Mouse (Mus musculus) embryonic stem cell, embryonic (primary cell): Measurements from ENCODE around the gene Dalrd3.

Source experiments
- CTCF ChIA-PET, 4 experiments: fragments of 300-600 bp in 2 of 4; fragments of 350-600 bp in 2 of 4; sonication (Branson Sonifier 250); formaldehyde crosslinking; loops; one replicate each; lab custom pipeline; 2022; ENCODE audit warnings: inconsistent platforms in 2 of 4; lab: Charles Lee
- POLR2A ChIA-PET, 4 experiments: fragments of 300-600 bp in 2 of 4; fragments of 350-600 bp in 2 of 4; sonication (Branson Sonifier 250); formaldehyde crosslinking; loops; one replicate each; lab custom pipeline; 2022; ENCODE audit warnings: antibody characterized with exemption in 4 of 4, inconsistent platforms in 1 of 4; lab: Charles Lee

Gene Dalrd3

DNA sequence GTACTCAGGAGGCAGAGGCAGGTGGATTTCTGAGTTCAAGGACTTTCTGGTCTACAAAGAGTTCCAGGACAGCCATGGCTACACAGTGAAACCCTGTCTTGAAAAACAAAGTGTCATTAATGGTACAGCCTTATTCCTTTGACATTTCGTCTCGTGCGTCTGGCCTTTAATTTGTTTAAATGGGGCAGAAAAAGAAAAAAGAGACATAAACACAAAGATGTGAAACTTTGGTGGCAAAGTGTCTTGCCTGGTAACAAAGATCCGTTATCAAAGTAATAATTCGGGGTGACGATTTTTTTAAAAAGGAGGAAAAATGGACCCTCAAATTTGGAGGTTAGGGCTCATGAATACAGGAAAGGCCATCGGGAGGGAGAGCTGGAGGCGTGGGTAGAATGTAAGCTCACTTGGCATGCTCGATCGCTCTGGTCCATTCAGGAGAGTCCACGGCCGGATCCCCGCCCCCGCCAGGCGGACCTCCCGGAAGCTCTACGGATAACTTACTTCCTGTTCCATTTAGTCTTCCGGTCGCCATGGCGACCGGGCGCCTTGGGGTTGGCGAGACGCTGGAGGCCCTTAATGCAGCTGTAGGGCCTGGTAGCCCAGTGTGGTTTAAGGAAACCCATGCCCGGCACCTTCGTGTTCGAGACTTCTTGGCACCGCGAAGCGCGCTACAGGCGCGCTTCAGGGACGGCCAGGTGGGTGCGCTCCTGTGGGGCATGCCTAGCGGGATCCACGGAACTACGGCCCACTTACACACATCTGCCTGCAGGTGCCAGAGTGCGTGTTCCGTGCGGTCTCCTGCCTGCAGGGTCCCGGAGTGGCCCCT lies at the start of gene Dalrd3:
Gene Dalrd3, plus strand, starts transcription at position 506 of the 826 bp plus-strand sequence.
- POLR2A ChIA-PET = interaction anchor here (0.5 to 9.0 kb wide), 42 partner anchors 8 to 1306 kb away, joined by 3 to 184 read pairs (median 4); partner anchors contain the start of genes Impdh2 (in 3 of the 4), Qrich1 (in 3 of the 4), Usp19 (in 3 of the 4) and Wdr6 (in 3 of the 4)
- CTCF ChIA-PET = interaction anchor here in 3 of 4 experiments (0.6 to 2.0 kb wide), 19 partner anchors 9 to 608 kb away, joined by 3 to 17 read pairs (median 4); partner anchors contain the start of genes Wdr6 (in 2 of the 3) and Impdh2 (in 1 of the 3)

DNA sequence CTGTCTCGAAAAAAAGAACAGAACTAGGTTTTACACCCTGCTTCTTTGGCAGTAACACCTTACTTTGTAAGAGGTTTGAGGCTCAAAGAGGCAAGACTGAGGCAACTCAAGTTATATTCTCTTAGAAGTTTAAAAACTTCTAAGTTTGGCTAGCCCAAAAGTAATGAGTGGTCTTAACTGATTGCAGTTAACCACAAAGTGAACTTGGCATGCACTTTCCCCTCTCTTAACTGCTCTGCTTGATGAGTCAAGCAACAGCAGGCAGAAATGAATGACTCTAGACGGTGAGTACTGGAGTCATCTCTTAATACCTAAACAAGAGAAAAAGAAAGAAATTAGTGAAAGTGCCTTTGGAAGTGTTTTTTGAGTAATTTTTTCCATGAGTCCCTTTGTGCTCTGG lies 48.1 kb upstream of the Dalrd3 start:
- POLR2A ChIA-PET = interaction anchor here in 3 of 4 experiments (0.6 to 12.6 kb wide), 11 partner anchors 11 to 470 kb away, joined by 3 to 192 read pairs (median 4); partner anchors contain the start of genes 1700102P08Rik (in 1 of the 3), Arih2 (in 1 of the 3), Impdh2 (in 1 of the 3) and Pfkfb4 (in 1 of the 3)
- CTCF ChIA-PET = no interaction called here

GRCm38 (mm10) chr9:108523341-108523740 lies 46.3 kb upstream of the Dalrd3 start:
- CTCF ChIA-PET = no interaction called here
- POLR2A ChIA-PET = interaction anchor here in 2 of 4 experiments (1.0 to 12.6 kb wide), 12 partner anchors 10 to 115 kb away, joined by 3 to 192 read pairs (median 4); partner anchors contain the start of genes Usp19 (in 2 of the 2), Dalrd3 (in 1 of the 2), Impdh2 (in 1 of the 2) and Ndufaf3 (in 1 of the 2)

- CTCF ChIA-PET = interaction anchor here in 2 of 4 experiments (0.8 to 1.7 kb wide), 5 partner anchors 8 to 73 kb away, joined by 3 to 4 read pairs (median 3); partner anchors contain the start of gene Ndufaf3 (in 1 of the 2)
- POLR2A ChIA-PET = interaction anchor here in 3 of 4 experiments (0.6 to 12.6 kb wide), 23 partner anchors 8 to 71 kb away, joined by 3 to 192 read pairs (median 5); partner anchors contain the start of genes Impdh2 (in 3 of the 3), Qrich1 (in 3 of the 3), Dalrd3 (in 1 of the 3) and Usp19 (in 1 of the 3)
Observed at GRCm38 (mm10) chr9:108525400-108525799, 44.3 kb upstream of the Dalrd3 start.

DNA sequence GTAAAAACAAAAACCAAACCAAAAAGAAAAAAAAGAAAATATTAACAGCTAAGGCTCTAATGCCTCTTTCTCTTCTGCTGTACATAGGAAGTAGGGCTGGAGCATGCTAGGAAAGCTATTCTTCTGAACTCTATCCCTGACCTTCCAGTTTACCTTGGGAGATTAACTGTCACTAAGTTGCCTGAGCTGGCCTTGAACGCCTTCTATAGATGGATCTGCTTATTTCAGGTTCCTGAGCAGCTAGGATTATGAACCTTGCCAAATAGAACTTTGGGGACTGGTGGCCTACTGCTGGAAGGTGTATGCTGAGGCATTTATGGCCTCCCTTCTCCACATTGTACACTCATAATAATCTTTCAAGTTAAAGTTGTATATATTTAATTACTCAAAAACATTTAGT lies 38.7 kb upstream of the Dalrd3 start:
- ChIA-PET CTCF (no interaction called here), POLR2A (interaction anchor here in 3 of 4 experiments (0.7 to 10.8 kb wide), 14 partner anchors 10 to 192 kb away, joined by 3 to 192 read pairs (median 5); partner anchors contain the start of genes Qrich1 (in 3 of the 3), Impdh2 (in 2 of the 3), Qars (in 2 of the 3) and Gpx1 (in 1 of the 3))

DNA sequence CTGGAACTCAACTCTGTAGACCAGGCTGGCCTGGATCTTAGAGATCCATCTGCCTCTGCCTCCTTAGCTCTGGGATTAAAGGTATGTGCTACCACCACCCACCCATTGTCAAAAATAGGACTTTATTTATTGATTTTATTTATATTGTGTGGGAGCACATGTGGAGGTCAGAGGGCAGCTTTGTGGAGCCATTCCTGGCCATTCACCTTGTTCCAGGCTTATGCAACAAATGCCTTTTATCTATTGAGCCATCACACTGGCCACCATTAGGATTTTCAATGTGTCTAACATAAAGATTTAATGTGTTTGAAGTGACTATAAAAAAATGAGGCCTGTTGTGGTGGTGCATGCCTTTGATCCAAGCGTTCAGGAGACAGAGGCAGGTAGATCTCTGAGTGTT lies 38.2 kb upstream of the Dalrd3 start:
- ChIA-PET CTCF (no interaction called here), POLR2A (interaction anchor here (0.6 to 10.8 kb wide), 17 partner anchors 9 to 192 kb away, joined by 3 to 192 read pairs (median 5); partner anchors contain the start of genes Qrich1 (in 3 of the 4), Gpx1 (in 1 of the 4), Impdh2 (in 1 of the 4) and Qars (in 1 of the 4))

DNA sequence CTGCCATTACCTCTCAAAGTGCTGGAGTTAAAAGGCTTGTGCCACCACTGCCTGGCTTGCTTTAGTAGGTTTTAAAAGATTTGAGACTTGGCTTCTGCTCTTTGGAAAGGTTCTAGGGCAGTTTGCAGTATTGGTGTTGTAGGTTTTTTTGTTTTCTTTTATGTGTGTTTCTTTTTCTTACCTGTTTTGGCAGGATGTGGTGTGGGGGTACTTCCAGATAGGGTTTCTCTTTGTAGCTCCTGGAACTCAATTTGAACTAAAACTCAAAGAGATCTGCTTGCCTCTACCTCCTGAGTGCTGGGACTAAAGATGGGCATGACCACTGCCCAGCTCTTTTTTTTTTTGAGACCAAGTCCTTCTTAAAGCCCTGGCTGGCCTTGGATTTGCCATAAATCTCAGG lies 28.8 kb upstream of the Dalrd3 start:
- CTCF ChIA-PET = interaction anchor here in 2 of 4 experiments (0.6 to 0.9 kb wide), 2 partner anchors 11 to 1964 kb away, joined by 3 read pairs; no protein-coding TSS in a partner anchor
- POLR2A ChIA-PET = interaction anchor here in 1 of 4 experiments (1.0 to 4.2 kb wide), 6 partner anchors 11 to 25 kb away, joined by 3 to 18 read pairs (median 6); partner anchors contain the start of gene Qrich1

- ChIA-PET CTCF (no interaction called here), POLR2A (interaction anchor here in 2 of 4 experiments (0.9 to 4.6 kb wide), 13 partner anchors 8 to 47 kb away, joined by 3 to 25 read pairs (median 7); partner anchors contain the start of genes Impdh2 (in 2 of the 2), Ndufaf3 (in 1 of the 2) and Qrich1 (in 1 of the 2))
Observed at GRCm38 (mm10) chr9:108545986-108546385, 23.7 kb upstream of the Dalrd3 start.

- CTCF ChIA-PET = interaction anchor here in 1 of 4 experiments (1.3 kb wide), 1 partner anchor 18 kb away, joined by 3 read pairs; no protein-coding TSS in a partner anchor
Observed at GRCm38 (mm10) chr9:108546875-108547274, 22.8 kb upstream of the Dalrd3 start.

GRCm38 (mm10) chr9:108559169-108559568 lies 10.5 kb upstream of the Dalrd3 start:
- POLR2A ChIA-PET = interaction anchor here in 3 of 4 experiments (0.7 to 6.9 kb wide), 21 partner anchors 10 to 1573 kb away, joined by 3 to 90 read pairs (median 6); partner anchors contain the start of genes Dalrd3 (in 2 of the 3), Ndufaf3 (in 1 of the 3), Qrich1 (in 1 of the 3) and Wdr6 (in 1 of the 3)
- CTCF ChIA-PET = interaction anchor here in 2 of 4 experiments (0.6 to 1.7 kb wide), 2 partner anchors 15 to 274 kb away, joined by 3 to 6 read pairs; no protein-coding TSS in a partner anchor

More at GRCm38 (mm10) chr9:108546875-108547274, 22.8 kb upstream of the Dalrd3 start:
- POLR2A ChIA-PET = interaction anchor here in 2 of 4 experiments (1.0 to 4.6 kb wide), 14 partner anchors 8 to 46 kb away, joined by 3 to 19 read pairs (median 6); partner anchors contain the start of genes Impdh2 (in 2 of the 2), Qrich1 (in 2 of the 2), Ndufaf3 (in 1 of the 2) and Wdr6 (in 1 of the 2)

- ChIA-PET CTCF (interaction anchor here in 2 of 4 experiments (0.5 to 1.7 kb wide), 7 partner anchors 10 to 234 kb away, joined by 3 to 13 read pairs (median 6); partner anchors contain the start of genes Dalrd3 (in 1 of the 2) and Wdr6 (in 1 of the 2)), POLR2A (interaction anchor here in 3 of 4 experiments (0.5 to 6.9 kb wide), 108 partner anchors 8 to 1733 kb away, joined by 3 to 90 read pairs (median 5); partner anchors contain the start of genes Dalrd3 (in 3 of the 3), Qars (in 3 of the 3), Qrich1 (in 3 of the 3) and Wdr6 (in 3 of the 3))
Observed at GRCm38 (mm10) chr9:108560227-108560841, 9.4 kb upstream of the Dalrd3 start, which contains the start of gene Impdh2. Impdh2 (plus strand) TSS chr9:108560286.

DNA sequence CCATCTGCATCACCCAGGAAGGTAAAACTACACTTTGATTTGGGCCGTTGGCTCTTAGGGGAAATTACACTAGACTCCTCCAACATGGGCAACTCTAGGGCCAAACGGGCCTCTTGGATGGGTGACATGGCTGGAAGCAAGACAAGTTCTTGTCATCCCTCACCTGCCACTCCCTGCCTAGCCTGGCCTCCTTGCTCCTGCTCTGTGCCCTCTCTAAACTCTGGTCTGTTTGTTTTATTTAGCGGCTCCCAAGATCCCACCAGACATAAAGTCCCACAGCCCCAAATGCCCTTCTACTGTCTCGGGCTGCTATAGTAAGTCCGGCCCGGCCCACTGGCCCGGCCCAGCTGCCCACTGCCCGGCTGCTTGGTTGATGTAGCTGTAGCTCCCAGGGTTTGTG lies 6.0 kb upstream of the Dalrd3 start:
- CTCF ChIA-PET = no interaction called here
- POLR2A ChIA-PET = interaction anchor here in 3 of 4 experiments (1.0 to 9.0 kb wide), 13 partner anchors 10 to 84 kb away, joined by 3 to 184 read pairs (median 4); partner anchors contain the start of genes Qrich1 (in 2 of the 3), Wdr6 (in 2 of the 3), Lamb2 (in 1 of the 3) and Qars (in 1 of the 3)

DNA sequence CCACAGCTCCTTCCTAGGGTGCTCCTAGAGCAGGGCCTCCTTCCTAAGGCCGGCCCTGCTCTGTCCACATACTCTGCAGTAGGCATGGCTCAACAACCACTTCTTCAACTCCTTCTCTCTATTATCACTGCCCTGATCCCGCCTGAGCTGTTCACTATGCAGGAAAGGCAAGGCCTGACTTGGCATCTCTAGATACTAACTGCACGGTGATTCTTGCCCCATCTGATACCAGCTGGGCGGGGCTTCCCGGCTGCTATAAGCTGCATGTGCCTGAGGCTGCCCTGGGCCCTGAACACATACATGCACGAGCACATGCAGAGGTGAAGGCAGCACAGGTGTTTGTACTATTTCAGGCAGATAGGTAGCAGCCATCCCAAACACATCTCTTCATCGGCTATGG lies 5.6 kb upstream of the Dalrd3 start:
- POLR2A ChIA-PET = interaction anchor here in 3 of 4 experiments (0.5 to 9.0 kb wide), 16 partner anchors 10 to 132 kb away, joined by 3 to 184 read pairs (median 4); partner anchors contain the start of genes Wdr6 (in 2 of the 3), Lamb2 (in 1 of the 3), Qars (in 1 of the 3) and Qrich1 (in 1 of the 3)
- CTCF ChIA-PET = interaction anchor here in 1 of 4 experiments (0.5 kb wide), 1 partner anchor 219 kb away, joined by 3 read pairs; no protein-coding TSS in a partner anchor

GRCm38 (mm10) chr9:108565881-108566814 lies 3.5 kb upstream of the Dalrd3 start:
- ChIA-PET POLR2A (interaction anchor here (0.5 to 9.0 kb wide), 29 partner anchors 8 to 425 kb away, joined by 3 to 184 read pairs (median 5); partner anchors contain the start of genes Wdr6 (in 4 of the 4), Gpx1 (in 2 of the 4), Qrich1 (in 2 of the 4) and Lamb2 (in 1 of the 4)), CTCF (interaction anchor here in 1 of 4 experiments (1.1 to 2.3 kb wide), 3 partner anchors 9 to 40 kb away, joined by 3 to 16 read pairs (median 3); partner anchors contain the start of gene Wdr6)
